Mouse (Mus musculus) adipocyte (in vitro differentiated cells): ENCODE data around the gene Ltbr.

ENCODE experiments used
- DNase-seq: peaks from one replicate; pipeline ENCODE4 v3.0.0-alpha.2; 2016; ENCODE audit warnings: low spot score

Ltbr gene

DNA sequence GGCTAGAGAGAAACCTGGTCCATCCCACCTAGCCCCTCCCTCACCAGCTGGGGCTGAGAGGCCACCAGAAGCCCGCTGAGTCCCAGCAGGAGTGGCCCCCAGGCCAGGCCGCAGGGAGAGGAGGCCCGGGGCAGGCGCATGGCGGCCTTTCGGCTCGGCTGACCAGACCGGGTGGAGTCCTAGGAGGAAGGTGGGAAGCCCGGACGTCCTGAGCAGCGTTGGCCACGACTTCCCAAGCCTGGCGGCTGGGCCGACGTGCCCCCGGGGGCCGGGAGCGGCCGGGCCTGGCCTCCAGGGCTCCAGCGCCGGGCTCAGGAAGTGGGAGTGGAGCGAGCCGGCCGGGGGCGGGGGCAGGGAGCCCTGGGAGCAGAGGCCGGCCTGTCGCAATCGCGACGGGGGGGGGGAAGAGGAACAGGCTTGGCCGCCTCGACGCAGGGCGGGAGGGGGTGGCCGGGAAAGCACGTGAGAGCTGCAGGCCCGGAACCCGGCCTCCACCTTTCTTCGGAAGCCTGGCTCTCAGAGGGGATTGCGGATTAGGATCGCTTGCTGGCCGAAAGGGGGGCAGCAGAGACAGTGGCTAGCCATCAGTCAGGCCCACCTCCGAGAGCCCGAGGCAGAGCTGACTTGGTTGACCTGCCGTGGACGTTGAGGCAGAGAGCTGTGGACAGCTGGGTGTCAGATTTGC is at the start of gene Ltbr:
TSS of gene Ltbr (minus strand) at position 340 of the 685 bp plus-strand sequence.
- DNase-seq, result peak; percentile 90

DNA sequence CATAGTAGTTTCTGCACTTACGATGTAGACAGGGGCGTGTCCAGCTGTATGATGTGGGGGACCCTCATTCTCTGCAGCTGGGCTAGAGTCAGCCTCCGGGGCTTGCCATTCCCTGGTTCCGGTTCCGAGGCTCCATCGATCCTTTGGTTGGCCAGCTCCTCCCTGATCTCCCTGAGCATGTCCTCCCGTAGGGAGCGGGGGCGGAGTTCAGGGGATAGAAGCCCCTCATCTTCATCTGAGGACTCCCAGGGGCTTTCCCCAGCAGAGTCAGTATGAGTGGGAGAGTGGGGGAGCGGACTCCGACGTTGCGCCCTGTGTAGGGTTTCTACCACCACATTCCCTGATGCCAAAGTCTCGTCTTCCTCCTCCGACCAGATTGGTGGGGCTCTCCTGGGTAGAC is 49.3 kb upstream of the Ltbr start:
- no peak for DNase-seq

DNA sequence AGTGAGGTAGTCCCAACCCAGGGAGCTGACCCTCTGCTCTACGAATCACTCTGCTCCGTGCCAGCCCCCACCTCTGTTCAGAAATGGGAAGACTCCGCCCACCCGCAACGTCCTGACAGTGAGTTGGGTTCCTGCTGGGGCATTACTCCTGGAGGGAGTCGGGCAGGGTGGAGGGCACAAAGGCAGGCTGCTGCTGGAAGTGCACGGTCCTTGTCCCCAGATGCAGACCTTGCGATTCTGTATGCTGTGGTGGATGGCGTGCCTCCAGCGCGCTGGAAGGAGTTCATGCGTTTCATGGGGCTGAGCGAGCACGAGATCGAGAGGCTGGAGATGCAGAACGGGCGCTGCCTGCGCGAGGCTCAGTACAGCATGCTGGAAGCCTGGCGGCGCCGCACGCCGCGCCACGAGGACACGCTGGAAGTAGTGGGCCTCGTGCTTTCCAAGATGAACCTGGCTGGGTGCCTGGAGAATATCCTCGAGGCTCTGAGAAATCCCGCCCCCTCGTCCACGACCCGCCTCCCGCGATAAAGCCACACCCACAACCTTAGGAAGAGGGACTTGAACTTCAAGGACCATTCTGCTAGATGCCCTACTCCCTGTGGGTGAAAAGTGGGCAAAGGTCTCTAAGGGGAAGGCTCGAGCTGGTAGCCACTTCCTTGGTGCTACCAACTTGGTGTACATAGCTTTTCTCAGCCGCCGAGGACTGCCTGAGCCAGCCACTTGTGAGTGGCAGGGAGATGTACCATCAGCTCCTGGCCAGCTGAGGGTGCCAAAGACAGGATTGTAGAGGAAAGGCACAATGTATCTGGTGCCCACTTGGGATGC is 48.0 kb upstream of the Ltbr start:
- peak; percentile 68 for DNase-seq

DNA sequence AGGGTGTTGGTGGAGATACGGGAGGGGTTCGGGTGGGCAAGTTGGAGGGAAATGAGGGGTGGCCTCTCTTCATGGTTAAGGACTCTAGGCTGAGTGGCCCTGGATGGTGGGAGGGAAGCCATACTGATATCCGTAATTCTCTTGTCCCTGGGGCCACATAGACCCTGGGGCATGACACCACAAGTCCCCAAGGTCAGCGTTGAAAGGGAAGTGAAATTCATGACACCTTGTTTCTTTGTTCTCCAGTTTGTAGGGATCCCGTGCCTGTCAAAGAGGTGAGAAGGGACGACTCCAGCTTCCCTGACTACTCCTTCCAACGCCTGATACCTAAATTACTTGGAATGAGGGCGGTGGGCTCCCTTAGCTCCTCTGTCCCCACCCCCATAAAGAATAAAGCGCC is 47.2 kb upstream of the Ltbr start:
- DNase-seq, result no peak

DNA sequence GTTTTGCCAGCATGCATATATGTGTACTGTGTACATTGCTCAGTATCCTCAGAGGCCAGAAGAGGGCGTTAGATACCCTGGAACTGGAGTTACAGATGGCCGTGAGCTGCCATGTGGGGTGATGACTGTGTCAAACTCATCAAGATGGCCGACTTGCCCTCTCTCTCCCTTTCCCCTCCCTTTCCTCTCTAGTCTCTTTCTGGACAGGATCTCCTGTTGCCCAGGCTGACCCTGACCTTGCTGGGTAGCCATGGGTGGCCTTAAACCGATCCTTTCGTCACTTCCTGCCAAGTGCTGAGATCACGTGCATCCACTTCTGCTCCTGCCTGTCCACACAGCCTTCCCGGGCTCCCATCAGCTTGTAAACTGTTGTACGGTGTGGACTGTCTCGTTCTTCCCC is 46.3 kb upstream of the Ltbr start:
- no peak for DNase-seq

DNA sequence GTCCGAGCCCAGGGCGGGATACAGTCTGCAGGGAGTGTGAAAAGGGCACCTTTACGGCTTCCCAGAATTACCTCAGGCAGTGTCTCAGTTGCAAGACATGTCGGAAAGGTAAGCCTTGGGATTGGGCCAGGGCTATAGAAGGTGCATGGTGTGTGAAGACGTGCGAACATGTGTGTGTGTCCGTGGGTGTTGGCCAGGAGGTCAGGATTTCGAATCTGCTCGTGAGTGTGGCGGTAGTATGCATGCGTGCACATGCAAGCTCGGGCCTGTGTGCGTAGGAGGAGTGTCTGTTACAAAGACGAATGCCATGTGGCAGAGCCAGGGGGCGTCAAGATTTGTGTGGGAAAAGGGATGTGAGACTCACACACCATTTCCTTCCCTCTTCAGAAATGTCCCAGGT is 43.6 kb upstream of the Ltbr start:
- DNase-seq, result no peak

DNA sequence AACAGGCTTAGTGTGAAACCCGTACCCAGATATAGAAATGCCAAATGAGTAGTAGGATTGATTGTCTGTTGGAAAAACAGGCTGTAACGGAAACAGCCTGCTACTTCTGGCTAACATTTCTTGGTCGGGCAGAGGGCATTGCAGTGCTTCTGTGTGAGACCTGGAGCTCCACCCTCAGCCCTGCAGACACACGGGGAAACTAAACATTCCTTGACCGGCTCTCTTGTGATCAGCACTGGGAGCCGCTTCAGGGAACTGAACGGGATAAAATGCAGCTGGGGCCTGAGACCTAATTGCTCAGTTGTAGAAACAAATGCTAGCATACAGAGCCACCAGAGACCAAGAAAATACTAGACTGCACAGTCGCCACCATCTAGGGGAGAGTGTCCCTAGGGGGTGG is 42.6 kb upstream of the Ltbr start:
- peak; percentile 82 for DNase-seq

DNA sequence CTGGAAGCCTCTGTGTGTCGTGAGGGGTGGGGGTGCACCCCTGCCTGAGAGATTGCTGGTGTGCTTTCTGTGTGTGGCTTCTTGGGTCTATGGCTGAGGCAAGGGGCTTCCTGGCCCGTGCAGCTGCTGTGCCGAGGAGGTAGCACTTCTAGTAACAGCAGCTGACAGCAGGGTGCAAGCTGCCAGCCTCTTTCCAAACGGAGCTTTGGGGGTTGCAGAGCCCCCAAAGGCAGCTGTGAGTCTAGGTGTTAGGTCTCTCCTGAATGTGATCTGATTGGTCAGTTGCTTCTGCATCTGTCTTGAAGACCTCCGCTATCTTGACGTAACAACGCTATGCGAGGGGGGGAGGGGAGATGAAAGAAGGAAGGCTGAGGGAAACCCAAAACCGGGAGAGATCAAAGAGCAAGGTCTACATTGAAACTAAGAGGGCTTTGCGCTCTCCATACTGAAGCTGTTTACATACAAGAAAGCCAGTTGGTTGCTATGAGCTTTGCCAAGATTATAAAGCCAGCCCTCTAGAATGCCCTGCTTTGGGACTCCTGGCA is 41.6 kb upstream of the Ltbr start:
- peak; percentile 33 for DNase-seq

DNA sequence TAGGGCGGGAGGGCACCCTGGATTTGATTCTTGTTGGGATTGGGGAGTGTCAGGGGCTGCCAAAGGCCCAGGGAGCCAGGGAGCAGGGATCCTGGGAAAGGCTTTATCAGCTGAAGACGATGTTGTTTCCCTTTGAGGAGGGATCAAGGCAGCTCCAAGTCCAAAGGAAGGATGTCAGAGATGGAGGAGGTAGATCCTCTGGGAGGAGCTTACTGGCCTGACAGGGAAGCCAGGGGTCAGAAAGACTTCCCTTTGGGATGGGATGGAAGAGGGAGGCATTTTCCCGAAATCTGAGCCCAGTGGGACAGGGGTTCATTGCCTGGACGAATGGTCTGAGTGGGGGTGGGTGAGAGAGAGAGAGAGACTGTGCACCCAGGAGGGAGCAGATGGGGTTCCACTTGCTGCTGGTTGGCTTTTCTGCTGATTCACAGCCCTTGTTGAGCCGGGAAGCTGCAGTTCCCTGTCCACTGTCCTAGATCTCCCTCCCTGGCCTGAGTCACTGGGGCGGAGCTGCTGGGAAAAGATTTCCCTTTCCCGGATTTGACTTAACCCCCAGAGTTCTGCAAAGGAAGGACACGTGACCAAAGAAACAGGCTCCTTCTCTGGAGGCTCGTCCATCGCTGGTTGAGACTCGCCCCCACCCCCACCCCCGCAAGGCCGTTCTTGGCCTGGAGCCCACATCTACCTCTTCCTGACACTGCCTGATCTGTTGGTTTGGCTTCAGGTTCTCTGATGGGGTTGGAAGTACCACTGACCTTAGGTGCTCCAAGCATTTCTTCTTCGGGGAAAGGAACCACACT is 40.9 kb upstream of the Ltbr start:
- peak; percentile 90 for DNase-seq

DNA sequence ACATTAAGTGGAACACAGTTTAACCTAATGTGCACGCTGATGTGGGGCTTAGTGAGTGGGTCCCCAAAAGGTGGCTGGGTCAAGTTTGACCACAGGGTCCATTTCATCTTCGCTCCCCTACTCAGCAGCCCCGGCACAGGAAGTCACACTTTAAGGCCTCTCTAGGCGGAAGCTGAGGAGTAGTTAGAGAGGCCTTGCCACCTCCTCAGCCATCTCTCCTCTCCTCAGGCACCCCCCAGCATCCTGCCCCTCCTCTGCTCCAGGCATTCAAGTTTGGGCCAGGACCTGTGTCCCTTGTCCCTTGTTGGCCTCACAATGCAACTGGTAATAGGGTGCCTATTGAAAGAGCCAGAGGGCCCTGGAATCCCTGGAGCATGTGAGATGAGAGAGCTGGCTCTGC is 40.0 kb upstream of the Ltbr start:
- DNase-seq, result no peak

DNA sequence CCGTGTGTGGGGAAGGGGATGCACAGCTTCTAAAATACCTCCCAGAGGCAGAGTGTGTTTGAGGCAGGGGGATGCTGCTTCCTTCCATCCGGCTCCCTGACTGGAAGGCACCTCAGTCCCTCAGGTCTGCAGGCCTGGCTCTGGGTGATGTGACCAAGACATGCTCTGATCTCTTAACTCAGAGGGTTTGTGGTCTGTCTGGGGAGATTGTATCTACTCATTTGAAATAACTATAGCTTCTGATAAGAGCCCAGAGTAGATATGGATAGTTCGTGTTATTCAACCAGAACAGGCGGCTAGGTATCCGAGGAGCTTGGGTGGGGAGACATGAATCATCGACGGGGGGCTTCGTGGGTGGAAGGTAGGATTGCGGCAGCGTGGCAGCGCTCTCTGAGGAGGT is 39.5 kb upstream of the Ltbr start:
- no peak for DNase-seq

DNA sequence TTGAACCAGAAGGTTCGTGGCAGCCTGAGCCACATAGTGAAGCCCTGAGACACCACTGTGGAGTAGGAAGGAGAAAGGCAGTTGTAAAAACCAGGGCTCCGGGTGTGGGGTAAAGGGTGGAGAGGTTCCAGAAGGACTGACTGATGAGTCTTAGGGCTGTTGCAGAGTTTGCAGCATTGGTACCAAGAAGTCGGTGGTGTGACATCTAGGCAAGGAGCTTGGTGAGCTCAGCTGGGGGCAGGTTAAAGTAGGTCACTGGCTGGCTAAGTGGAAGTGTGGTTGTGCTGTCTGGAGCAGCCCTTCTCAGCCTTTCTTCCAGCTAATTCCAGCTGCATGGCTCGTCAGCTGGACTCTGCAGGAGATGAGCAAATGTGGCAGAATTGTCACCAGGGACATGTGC is 39.1 kb upstream of the Ltbr start:
- peak; percentile 55 for DNase-seq

DNA sequence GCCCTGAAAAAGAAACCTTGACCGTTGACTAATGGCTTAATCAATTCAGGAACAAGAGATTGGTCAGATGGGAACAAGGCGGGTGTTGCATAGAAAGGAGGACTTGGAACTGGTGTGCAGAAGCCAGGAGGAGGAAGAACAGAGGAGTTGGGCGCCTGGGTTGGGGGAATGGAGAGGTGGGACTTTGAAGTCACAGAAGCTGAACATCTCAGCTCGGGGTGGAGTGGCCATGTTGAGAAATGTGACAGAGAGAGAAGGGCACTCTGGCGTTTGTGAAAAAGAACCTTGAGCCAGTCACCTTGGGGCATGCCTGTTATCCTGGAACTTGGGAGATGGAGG is 38.3 kb upstream of the Ltbr start:
- DNase-seq, result no peak

DNA sequence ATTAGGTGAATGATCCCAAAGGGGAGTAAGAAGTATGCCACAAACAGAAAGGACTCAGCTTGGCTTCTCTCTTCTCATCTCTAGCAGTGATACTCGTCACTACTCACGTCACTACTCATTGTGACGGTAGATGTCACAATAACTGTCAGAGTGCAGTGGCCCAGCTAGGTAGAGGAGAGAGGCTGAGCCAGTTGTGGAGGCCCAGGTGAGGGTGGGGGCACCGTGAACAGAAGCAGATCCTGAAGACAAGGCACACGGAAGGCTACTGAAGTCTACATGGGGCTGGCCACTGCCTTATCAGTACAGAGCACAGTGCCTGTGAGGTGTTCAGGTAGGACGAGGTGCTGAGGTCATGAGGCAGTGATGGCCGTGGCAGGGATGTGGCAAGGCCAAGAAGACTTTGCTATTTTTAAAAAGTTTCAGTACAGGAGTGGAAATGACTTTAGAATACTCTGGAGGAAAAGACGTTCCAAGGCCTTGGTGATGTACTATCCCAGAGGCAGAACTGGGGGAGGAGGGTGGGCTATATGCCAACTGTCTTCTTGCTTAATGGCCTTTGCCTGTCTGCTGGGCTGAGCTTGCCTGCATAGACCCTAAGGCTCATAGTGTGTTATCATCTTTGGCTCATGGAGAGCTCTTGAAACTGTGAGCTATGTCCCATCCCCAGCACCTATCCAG is 37.8 kb upstream of the Ltbr start:
- peak; percentile 83 for DNase-seq

DNA sequence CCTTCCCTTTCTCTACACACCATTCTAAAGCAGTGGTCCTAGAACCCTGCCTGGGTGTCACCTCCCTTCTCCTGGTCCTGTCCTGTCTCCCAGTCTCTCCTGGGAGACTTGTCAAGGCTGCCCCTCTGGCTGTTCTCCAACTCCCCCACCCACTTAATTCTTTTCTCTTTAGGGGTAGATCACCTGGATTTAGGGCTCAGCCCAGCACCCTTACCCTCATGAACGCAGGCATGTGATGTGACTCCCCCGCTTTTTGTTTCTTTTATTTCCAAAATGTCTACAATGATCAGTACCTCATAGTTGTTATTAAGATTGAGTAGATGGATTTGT is 37.3 kb upstream of the Ltbr start:
- no peak for DNase-seq

DNA sequence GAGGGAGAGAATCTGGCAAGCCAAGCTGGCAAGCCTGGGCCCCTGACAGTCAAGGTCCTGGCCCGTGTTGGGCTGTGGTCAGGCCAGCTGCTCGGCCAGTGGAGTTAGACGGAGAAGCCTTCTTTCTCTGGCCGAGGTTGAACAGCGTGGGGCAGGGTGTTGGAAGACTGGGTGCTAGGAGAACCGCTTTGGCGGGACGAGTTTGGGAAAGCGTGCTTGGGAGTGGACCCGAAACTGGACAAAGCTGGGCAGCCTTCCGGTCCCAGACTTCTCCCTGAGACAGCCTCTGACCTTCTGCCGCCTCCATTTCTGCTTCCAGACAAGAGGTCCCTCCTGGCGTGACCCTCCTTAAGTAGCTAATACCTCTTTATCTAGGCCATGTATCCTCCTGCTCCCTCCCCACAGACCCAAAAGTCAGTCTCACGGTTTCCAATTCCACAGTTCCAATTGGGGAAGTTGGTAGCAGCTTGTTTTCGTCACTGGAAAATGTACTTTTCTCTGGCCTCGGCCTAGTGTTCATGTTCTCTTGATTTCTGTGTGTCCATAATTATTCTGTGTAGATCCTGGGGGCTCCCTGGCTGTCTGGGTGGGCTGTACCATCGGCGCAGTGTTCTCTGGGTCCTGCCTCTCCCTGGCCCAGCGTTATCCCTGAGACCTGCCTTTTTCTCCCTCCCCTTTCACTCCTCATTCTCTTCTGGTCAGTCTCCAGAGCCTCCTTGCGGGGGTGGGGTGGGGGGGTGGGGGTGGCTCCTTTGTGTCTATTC is 36.7 kb upstream of the Ltbr start:
- DNase-seq, result peak; percentile 55

DNA sequence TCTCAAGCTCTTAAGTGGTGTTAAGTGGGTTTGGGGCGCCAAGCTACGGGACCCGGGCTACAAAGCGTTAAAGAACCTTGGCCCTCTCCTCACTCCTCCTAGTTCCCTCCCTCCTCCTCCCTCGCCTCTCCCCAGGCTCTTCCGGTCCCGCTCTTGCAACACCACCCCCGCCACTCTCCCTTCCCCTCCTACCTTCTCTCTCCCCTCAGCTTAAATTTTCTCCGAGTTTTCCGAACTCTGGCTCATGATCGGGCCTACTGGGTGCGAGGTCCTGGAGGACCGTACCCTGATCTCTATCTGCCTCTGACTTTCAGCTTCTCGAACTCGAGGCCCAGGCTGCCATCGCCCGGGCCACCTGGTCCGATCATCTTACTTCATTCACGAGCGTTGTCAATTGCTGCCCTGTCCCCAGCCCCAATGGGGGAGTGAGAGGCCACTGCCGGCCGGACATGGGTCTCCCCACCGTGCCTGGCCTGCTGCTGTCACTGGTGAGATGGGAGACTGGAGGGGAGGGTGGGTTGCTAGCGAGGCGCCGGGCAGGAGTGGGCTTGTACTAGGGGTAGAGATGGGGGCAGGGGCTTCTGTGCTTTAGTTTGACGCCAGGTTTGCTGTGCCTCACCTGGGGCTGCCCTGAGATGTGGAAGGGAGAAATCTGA is 36.0 kb upstream of the Ltbr start:
- DNase-seq, result peak; percentile 94

DNA sequence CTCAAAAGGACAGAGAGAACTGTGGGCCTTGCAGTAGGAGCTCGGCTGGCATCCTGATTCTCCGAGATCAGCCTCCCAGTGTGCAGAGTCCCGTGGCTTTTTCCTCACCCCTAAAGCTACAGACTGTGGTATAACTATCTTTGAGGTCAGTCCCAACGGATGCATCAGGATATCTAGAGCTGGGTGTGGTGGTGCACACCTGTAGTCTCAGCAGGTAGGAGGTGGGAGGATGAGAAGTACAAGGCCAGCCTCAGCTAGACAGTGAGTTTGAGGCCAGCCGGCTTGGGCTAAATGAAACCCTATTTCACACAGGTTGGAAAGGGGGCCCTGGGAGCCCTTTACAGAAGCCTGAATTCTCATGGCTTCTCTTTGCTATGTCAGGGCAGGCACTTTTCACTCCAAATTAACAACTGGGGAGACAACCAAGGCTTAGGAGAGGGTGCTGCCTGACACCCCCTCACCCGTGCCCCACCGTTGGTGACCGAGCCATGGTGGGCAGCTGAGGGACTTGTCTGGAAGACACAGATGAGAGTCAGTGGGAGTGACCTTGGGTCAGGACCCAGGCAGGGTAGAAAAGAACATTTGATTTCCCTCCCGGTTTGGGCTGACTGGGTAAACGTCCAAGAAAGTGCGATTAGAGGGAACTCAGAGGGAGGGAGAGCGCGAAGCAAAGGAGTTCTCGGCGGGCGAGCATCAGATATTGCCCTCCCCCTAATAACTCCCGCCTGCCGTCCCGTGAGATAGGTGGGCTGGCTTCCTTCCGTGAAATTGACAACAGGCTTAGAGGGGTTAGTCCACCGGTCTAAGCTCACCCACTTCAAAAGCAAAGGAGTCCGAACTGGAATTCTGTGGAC is 35.3 kb upstream of the Ltbr start, which contains the start of gene Tnfrsf1a:
TSS of gene Tnfrsf1a (plus strand) at position 642 of the 854 bp plus-strand sequence.
- DNase-seq, result peak; percentile 72

DNA sequence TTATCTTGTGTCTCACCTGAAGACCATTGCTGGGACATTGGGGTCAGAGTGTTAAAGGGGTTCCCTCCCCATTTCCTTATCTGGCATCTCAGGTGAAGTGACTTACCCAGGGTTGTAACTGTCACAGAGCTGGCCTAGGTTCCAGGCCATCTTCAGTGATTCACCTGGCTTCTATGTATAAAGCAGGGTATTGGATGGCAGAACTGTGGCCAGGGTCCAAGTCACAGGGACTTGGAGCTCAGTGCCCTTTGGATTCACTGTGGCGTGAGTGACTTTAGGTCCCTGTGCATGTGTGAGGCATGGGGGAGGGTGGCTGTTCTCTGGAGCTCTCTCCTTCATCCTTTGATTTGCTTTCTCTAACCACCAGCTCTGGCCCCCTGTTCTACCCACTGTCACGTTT is 32.3 kb upstream of the Ltbr start:
- DNase-seq, result no peak

DNA sequence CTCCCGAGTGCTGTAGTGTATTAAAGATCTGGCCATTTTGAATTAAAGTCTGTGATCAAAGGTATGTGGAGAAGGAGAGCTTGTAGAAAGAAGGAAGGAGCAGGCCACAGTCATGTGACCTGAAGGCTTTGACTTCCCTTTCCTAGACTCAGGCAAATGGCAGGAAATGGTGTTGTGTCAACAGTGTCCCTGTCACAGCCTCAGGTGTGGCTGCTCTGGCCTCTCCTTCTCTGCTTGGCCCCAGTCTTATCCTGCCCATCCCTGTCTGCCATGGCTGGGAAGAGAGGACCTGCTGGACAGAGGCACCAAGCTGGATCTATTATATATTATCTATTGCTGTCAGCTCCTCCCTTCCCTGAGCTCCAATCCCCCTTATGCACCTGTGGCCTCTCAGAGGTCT is 31.9 kb upstream of the Ltbr start:
- DNase-seq, result no peak
